Mouse (Mus musculus): ENCODE data around the gene Nub1.

DNA sequence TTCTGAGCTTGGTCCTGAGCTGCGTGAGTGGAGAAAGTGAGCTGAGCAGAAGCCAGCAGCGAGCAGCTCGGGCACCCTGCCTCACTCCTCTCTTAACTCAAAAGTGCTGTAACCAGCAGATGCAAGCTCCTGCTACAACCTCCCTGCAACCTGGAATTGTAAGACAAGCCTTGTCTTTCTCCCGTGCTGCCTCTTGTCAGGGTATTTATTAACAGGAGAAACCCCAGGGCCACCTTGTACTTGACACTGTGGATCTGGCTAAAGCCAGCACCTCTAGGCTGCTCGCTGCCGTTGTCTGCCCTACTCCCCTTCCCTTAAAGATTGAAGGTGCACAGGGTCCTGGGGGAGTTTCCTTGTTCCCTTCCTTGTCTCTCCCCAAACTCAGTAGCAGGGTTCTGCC is 28.7 kb downstream of the Nub1 start:
- no peak for TF ChIP-seq POLR2A (IDR thresholded peaks at IDR 0.05; ENCODE audit: low read depth, low read length)
- no peak for TF ChIP-seq CTCF (IDR thresholded peaks at IDR 0.05; ENCODE audit: extremely low read depth, insufficient read length, insufficient replicate concordance, low read depth, low read length)
